Mouse (Mus musculus) layer of hippocampus, adult 6 months (tissue): Measurements from ENCODE around the gene Grik2. TPM values are rescaled to one million over a fixed set of nuclear protein-coding genes. Genes with fewer than 3 reads are reported as not detected.

Experiments used
- long read RNA-seq, 2 experiments: library from polyadenylated mRNA; unstranded; transcript quantifications; one replicate each; pipeline ENCODE4 v2.0.0; 2019 to 2020
- polyA plus RNA-seq: library from polyadenylated mRNA; unstranded; fragments of <200 nt; fragmentation: Nextera tagmentation; gene quantifications from 2 replicates; pipeline ENCODE4 v1.2.3, GENCODE M21; 2021

Grik2 gene
- 16.4 and 16.5 TPM in 2 replicates for polyA plus RNA-seq
- long read RNA-seq, experiment 1, full-length matches to known transcripts = 2 of 19 reads
- long read RNA-seq, experiment 1, partial matches to known transcripts = 6 of 19 reads
- long read RNA-seq, experiment 1, other reads (novel, unspliced or antisense) = 11 of 19 reads
- long read RNA-seq, experiment 2, full-length matches to known transcripts = 31 of 83 reads
- long read RNA-seq, experiment 2, partial matches to known transcripts = 16 of 83 reads
- long read RNA-seq, experiment 2, other reads (novel, unspliced or antisense) = 36 of 83 reads

GRCm38 (mm10) chr10:49788381-49788906, at the start of gene Grik2:
Gene Grik2, minus strand, starts transcription at chr10:49788766.

